Mouse (Mus musculus): ENCODE measurements around the gene Dnaaf2.
"Not testable (repeated sequence)": the region's sequence is repeated elsewhere in the genome, so short reads cannot be mapped to it uniquely, and the experiment has no call there.

Dnaaf2 gene

DNA sequence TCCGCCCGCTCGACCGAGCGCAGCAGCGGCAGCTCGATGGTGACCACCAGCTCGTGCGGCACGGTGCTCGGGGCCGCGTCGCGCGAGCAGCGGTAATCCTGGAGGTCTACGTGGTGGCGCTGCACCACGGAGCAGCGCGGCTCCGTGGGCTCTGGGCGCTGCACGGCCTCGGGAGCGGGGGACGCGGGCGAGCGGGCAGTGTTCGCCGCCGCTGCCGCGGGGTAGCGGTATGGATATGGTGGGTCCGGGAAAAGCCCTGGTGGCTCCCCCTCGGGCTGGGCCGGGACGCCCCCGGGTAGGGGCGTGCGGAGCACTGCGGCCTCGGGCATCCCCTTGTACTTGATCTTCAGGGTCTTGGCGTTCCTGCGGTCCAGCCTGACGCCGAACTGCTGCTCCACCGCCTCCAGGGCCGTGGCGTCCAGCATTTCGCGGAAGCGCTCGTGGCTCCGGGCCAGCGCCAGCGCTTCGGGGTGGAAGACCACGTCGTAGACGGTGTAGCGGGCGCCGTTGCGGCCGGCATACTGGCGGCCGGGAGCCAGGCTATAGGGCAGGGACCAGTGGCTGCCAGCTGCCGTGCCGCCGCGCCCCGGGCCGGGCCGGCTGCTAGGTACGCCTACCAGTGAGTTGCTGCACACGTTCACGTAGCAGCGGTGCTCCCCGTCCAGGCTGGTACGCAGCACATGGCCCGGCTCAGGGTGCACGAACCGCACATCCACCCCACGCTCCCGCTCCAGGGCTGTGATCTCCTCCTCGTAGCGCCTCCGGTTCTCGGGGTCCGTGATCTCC lies 658 bp downstream of the Dnaaf2 start:
- DNase-seq (ENCODE audit: low spot score) = no peak

DNA sequence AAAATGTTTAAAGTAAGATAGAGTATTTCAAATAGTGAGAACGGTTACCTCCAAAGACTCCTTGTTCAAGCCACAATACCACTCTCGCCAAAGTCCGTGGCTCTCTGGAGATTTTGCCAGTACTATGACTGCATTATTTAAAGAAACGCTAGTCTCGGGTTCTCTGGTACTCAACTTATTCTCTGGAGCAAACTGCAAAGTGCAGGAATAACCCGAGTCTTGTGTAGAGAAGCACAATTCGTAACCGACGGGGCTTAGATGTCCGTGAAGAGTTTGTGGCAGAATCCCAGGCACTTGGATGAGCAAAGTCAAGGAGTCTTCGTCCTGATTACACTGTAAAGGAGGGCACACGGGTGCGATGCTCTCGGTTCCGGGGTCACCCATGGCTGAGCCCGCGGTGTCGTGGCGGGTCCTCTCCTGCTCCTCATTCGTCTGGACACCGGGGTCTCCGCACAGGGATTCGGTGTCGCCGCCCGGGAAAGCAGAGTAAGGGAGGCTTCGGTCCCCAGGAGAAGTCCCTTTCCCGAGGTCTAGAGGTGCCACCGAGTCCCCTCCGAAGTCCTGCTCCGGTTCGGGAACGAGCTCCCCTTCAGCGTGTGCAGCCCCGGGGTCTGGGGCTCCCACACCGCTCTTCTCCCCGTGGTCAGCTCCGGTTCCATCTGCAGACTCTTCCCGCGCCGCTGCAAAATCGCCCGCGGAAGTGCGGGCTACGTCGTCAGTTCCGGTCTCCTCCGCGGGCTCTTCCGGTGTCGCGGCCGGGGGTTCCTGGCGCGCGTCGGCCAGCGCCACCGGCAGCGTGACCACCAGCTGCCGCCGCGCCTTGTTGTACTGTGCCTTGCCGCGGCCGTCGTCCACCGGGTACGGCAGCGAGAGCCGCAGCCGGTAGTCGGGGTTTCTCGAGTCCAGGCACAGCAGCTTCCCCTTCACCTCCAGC lies 1.5 kb downstream of the Dnaaf2 start, which contains the start of gene Gm49383:
Gene Gm49383, minus strand, starts transcription at position 661 of the 934 bp plus-strand sequence.
- DNase-seq (ENCODE audit: low spot score) = peak; percentile 90

DNA sequence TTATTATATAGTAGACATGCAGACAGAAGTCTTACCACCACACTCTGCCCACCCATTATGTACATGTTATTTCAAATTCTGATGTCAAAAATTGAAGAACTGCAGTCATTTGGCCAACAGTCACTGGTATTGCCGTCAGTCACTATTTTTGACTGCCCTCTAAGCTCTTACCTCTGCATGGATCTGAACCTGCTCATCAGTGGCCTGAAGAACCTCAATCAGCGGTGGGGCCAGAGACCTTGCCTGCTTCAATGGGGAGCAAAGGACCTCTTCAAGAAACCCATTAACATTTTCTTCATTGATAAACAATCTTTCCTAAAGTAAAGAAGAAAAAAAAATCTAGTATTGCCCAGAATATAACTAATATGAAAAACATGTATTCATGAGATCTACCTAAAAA lies 5.6 kb downstream of the Dnaaf2 start:
- no peak for DNase-seq (ENCODE audit: low spot score)

DNA sequence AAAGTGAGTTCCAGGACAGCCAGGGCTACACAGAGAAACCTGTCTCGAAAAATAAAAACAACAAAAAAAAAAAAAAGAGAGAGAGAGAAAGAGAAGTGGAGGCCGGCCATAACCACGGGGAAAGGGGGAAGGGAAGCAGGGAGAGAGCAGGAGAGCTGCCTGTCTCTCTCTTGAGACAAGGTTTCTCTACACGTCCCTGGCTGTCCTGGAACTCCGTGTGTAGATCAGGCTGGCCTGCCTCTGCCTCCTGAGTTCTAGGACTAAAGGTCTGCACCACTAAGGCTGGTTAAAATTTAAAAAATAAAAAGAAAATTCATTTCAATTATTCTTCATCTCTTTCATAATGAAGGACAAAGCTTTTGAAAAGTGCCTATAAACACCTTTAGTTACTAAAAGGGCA lies 6.8 kb downstream of the Dnaaf2 start:
- no peak for DNase-seq (ENCODE audit: low spot score)

DNA sequence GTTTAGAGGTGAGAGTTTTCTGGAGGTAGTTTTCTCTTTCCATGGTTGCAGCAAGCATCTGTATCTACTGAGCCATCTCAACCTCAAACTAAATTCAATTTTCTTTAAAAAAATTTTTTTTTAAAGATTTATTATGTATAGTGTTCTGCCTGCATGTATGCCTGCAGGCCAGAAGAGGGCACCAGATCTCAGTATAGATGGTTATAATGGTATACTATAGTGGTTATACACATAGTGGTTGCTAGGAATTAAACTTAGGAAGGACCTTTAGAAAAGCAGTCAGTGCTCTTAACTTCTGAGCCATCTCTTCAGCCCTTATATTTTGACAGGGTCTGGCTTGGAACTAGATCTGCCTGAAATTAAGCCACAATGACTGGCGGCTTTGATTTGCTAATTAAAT lies 7.7 kb downstream of the Dnaaf2 start:
- DNase-seq (ENCODE audit: low spot score) = no peak

DNA sequence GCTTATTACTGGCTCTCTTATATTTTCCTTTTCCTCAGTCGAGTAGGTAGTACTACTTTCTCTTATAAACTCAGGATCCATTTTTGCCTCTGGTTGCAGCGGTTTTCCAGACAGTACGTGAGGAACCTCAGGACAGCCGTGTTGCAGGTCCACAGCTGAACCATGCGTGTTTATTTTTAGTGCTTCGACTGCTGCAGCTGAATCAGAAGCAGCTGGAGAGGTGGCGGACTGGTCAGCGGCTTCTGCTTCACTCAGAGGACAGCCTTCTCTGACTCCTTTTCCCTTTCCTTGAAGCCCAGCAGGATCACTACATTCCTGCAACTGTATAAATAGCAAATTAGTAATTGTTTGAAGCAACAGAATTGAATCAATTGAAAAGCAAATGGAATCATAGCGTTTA lies 8.2 kb downstream of the Dnaaf2 start:
- no peak for DNase-seq (ENCODE audit: low spot score)

- no peak for DNase-seq (ENCODE audit: low spot score)
Measured at GRCm38 (mm10) chr12:69186811-69187471, 11.3 kb downstream of the Dnaaf2 start.

DNA sequence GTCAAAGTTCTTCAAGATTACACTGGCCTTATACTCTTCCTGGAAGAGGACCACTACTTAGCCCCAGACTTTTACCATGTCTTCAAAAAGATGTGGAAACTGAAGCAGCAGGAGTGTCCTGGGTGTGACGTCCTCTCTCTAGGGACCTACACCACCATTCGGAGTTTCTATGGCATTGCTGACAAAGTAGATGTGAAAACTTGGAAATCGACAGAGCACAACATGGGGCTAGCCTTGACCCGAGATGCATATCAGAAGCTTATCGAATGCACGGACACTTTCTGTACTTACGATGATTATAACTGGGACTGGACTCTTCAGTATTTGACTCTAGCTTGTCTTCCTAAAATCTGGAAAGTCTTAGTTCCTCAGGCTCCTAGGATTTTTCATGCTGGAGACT lies 12.9 kb downstream of the Dnaaf2 start:
- no peak for DNase-seq (ENCODE audit: low spot score)

- DNase-seq (ENCODE audit: low spot score) = peak; percentile 52
Measured at GRCm38 (mm10) chr12:69184342-69185295, 13.6 kb downstream of the Dnaaf2 start.

- peak; percentile 98 for DNase-seq (ENCODE audit: low spot score)
Measured at GRCm38 (mm10) chr12:69183583-69184308, 14.5 kb downstream of the Dnaaf2 start, which contains the start of the genes Rpl36al and Mgat2. Rpl36al (minus strand) TSS chr12:69184083. Mgat2 (plus strand) TSS chr12:69184157.

DNA sequence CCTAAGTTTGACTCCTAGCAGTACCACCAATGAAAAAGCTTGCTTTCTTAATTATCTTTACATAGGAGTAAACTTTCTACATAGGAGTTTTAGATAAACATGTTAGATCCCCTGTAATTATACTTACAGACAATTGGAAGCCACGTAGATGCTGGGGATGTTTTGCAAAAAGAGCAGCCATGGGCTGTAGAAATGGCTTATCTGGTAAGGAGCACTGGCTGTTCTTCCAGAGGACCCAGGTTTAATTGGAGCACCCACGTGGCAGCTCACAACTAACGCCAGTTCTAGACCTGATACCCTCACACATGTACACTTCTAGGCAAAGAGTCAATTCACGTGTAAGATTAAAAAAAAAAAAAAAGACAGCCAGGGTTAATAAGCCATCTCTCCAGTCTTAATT lies 16.4 kb downstream of the Dnaaf2 start:
- DNase-seq (ENCODE audit: low spot score) = no peak

DNA sequence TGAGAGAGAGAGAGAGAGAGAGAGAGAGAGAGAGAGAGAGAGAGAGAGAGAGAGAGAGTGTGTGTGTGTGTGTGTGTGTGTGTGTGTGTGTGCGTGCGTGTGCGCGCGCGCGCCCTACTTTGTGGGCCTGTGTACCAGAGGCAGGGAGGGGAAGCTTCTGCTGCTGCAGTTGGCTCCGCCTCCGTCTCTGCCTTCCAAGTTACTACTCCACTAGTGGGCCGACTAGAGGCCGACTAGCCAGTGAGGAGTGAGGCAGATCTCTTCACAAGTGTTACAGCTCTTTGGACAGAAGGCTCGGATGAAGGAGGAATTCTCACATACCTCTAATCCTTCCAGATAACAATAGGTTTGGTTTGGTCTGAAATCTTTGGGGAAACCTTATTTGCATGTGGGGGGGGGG lies 18.9 kb downstream of the Dnaaf2 start:
- no peak for DNase-seq (ENCODE audit: low spot score)

DNA sequence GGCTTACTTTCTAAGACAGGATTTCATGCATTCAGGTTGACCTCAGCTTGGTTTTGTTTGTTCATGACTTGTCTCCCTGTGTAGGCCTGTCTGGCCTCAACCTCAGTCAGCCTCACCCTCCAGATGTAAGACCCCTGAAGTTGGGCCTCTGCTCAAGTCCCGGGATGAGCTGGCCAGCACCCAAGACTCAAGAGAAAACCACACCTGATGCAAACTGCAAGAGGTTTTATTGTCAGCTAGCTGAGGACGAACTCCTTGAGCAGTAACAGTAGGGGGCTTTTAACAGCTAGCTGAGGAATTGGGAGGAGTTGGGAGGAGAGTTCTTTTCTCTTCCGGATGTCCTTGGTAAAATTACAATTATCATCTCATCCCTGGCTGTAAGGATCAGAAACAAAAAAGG lies 20.7 kb downstream of the Dnaaf2 start:
- DNase-seq (ENCODE audit: low spot score) = no peak

- DNase-seq (ENCODE audit: low spot score) = no peak
Measured at GRCm38 (mm10) chr12:69175975-69176374, 22.3 kb downstream of the Dnaaf2 start.

- no peak for DNase-seq (ENCODE audit: low spot score)
Measured at GRCm38 (mm10) chr12:69171307-69171706, 26.9 kb downstream of the Dnaaf2 start.

DNA sequence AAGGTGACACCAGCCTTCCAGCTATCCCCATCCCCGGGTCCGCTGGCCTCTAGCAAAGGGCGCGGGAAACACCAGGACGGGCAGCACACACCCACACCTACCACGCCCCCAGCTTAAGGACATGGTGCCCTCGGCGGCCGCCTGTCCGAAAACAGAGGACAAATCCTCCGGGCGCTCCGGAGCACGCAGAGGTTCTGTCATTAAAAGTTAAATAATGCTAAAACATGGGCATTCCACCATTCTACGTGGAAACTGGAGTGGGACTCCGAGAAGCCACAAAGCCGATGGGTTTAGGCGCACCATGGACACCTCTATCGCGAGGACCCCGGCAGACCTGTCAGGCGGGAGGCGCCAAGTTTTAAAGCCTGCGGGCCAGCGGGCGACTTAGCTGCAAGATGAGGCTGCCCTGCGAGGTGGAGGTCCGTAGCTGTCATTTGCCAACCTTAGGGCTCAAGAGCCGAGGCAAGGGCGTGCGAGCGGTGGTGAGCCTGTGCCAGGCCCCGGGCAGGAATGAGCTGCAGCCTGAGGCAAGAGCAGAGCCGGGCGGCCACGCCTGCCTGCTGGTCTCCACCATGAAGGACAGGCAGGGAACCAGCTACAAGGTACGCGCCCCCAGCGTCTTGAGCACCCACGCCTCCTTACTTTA lies 29.6 kb downstream of the Dnaaf2 start, which contains the start of gene Lrr1:
Gene Lrr1, plus strand, starts transcription at position 354 of the 646 bp plus-strand sequence.
- DNase-seq (ENCODE audit: low spot score) = peak; percentile 89

GRCm38 (mm10) chr12:69167656-69168460 lies 30.4 kb downstream of the Dnaaf2 start:
- no peak for DNase-seq (ENCODE audit: low spot score)

- DNase-seq (ENCODE audit: low spot score) = not testable (repeated sequence)
Measured at GRCm38 (mm10) chr12:69166861-69167581, 31.2 kb downstream of the Dnaaf2 start.
